Mouse (Mus musculus) thymus, adult 18-20 months (tissue): ENCODE measurements around the gene Piga.

Experiments used
- DNase-seq, 2 experiments: peaks; one replicate each; pipeline ENCODE4 v3.0.0; 2022; ENCODE audit warnings: mixed read lengths in 2 of 2

Piga gene

GRCm38 (mm10) chrX:164436709-164437108 lies 17.1 kb downstream of the Piga start, which contains the start of gene Asb11:
Gene Asb11 (plus strand): TSS chrX:164436994.
- no peak for DNase-seq

DNA sequence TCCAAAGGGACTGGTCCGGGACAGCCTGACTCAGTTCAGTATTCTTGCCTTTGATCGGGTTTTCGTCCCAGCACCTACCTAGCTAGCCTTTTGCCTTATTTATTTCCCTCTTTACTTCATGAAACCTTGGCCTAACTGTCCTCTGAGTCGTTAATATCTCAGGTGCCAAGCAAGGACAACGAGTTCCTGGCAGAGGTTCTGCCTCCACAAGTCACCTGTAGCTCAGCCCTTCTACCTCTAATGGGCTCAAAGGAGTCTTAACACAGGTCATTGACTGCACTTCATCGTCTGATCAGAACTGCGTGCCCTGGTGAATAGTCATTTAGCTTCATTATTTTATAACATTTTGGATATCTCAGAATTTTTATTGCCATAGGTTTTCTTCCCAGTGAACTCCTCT lies 19.9 kb downstream of the Piga start:
- no peak for DNase-seq

- no peak for DNase-seq
Measured at GRCm38 (mm10) chrX:164440140-164440539, 20.6 kb downstream of the Piga start.

DNA sequence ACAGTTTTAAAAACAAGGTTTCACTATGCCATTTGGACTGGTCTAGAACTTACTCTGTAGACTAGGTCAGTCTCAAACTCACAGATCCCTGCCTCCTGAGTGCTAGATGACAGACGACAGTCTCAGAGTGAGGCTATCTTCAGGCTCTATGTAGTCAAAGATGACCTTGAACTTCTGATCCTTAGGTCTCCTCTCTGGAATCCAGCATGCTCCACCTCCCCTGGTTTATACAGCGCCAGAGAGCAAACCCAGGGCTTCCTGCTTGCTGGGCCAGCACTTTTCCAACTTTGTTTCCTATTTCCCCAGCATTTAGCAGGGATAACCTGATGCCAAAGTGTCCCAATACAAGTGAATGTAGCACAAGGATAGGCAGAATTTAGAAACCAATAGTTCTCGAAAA lies 21.1 kb downstream of the Piga start:
- no peak for DNase-seq

DNA sequence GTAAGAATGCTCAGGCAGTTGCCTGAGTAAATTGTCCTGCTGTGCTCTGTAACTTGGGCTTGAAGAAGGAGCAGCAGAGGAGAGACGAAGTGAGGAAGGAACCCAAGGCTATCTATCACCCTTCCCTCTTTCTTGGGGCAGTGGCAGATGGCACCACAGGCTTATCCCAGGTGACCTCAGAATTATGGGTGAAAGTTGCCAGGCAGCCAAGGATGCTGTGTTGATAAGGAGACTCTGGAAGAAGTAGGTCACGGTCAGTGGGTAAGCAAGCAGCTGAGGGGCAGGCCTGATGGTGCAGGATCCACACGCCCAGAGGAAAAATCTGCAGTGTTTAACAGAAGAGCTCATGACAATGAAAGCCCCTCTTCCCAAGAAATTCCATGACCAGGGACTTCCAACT lies 21.7 kb downstream of the Piga start:
- DNase-seq = no peak

- no peak for DNase-seq
Measured at GRCm38 (mm10) chrX:164445601-164446000, 26.0 kb downstream of the Piga start.

DNA sequence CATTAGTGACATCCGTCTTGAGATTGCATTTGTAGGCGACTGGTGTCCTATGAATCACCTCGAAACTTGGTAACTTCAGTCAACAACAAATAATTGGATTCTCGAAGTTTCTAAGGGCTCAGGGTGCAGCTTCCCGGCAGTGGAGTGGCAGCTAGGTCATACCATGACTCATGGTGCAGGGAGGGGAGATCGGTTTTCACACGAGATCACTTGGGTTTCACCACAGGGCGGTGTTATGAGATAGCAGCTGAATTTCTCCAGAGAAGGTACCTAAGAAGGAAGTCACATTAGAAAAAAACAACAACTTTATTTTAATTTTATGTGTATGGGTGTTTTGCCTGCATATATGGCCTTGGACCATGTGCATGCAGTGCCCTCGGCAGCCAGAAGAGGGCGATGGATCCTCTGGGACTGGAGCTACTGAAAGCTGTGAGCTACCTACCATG lies 26.5 kb downstream of the Piga start:
- no peak for DNase-seq

GRCm38 (mm10) chrX:164446835-164447681 lies 27.5 kb downstream of the Piga start:
- DNase-seq = no peak

DNA sequence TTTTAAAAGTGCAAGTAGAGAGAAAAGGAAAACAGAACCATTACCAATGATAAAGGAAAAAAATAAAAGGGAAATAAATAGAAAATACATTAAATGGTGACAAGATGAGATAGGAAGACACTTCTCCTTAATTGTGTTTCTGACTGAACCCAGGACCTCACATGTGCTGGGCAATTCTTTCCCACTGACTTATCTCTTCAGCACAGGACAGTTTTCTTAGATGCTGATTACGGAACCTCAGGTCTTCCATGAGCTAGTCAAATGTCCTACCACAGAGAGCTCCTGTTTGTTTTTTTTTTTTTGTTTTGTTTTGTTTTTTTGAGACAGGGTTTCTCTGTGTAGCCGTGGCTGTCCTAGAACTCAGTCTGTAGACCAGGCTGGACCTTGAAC lies 28.1 kb downstream of the Piga start:
- DNase-seq = no peak

DNA sequence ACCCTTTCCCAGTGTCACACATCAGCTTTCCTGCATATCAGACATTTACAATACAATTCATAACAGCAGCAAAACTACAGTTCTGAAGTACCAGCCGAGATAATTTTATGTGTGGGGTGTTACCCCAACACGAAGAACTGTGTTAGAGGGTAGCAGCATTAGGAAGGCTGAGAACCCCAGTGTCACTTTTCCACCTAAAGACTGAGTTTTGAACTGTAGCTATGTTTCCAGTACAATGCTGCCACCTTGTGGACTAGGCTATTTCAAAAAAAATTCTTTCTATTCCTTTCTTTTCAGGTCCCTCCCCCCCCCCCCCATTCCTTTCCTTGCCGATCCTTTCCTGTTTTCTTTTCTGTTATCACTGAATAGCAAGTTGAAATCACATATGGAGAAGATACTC lies 29.6 kb downstream of the Piga start:
- no peak for DNase-seq

GRCm38 (mm10) chrX:164459205-164459878 lies 39.8 kb downstream of the Piga start:
- no peak for DNase-seq
